Mouse (Mus musculus) left cerebral cortex, postnatal 25 days (tissue): ENCODE data around the gene Sh2d5. TPM values are rescaled to one million over a fixed set of nuclear protein-coding genes. Genes with fewer than 3 reads are reported as not detected.

Experiments used
- DNase-seq, 2 experiments: peaks; one replicate each; pipeline ENCODE4 v3.0.0; 2022; ENCODE audit warnings: low spot score in 2 of 2, mixed read lengths in 1 of 2
- intact Hi-C: fragments of 180-260 bp; cut with DNase I; formaldehyde crosslinking; loops from one replicate; pipeline ENCODE4 v1.15.1; 2025
- total RNA-seq, 2 experiments: library from RNA; stranded (reverse); gene quantifications; 2 replicates each; pipeline ENCODE4 v1.2.3; 2021

Sh2d5 gene
- total RNA-seq, 2 experiments from 2014 or later = 60.0 to 68.4 TPM

DNA sequence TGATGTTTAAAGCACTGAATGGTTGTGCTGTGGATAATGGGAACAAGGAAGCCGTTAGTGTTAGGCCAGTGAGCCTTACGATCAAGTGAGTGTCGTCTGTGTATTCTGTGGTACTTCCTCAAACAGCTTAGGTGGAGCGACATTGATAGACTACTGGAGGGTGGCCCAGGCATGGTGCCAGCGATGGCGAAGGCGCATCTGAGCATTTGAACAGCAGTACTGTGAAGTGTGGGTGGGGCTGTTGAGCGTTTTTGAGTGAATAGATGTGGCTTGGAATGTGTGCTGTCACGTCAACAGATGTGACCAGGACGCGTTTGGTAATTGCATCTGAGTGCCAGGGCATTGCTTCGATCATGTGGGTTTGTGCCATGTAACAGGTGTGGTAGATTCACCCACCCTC lies 57.5 kb downstream of the Sh2d5 start:
- intact Hi-C loops = no loop called here
- peak in 1 of 2 experiments; percentile 44 for DNase-seq

DNA sequence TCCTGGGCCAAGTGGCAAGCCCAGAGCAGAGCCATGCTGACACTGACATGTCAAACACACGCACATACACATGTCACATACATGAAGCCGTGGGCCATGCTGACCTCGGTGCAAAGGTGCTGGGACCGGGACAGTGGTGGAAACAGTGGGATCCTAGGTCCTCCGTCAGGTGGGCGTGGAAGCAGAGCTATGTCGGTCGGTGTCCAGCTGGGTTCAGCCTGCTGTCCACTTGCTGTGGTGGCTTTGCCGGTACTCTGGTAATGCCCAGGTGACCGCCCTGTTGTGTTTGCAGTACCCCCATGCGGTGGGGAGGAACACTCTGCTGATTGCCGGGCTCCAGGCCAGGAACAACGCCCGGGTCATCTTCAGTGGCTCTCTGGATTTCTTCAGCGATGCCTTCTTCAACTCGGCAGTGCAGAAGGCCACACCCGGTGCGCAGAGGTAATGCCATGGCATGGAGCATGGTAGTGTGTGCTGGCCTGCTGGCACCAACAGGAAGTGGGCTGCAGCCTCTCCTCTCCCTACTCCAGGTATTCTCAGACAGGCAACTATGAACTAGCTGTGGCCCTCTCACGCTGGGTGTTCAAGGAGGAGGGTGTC lies 60.2 kb downstream of the Sh2d5 start:
- DNase-seq = no peak
- intact Hi-C loops = loop anchor here (10.0 kb wide), 1 partner anchor 346 kb away; no protein-coding TSS in a partner anchor

Other genes starting within 250 kb of the Sh2d5 start
- 100 to 1,000 TPM; 169 to 180 TPM for gene Hp1bp3, start 34.1 kb upstream of the Sh2d5 start, total RNA-seq
- 10 to 100 TPM; 23.7 to 25.1 TPM for gene Kif17, start within 50 bp of the Sh2d5 start, total RNA-seq
- 10 to 100 TPM; 94.8 to 96.3 TPM for gene Ddost, start 54.3 kb downstream of the Sh2d5 start, total RNA-seq
- 100 to 1,000 TPM; 261 to 283 TPM for gene Pink1, start 75.9 kb downstream of the Sh2d5 start, total RNA-seq
- gene Cda, start 117.6 kb downstream of the Sh2d5 start, total RNA-seq = 1 to 10 TPM; 1.7 to 2.1 TPM
- 10 to 100 TPM; 27.8 to 34.8 TPM for gene Fam43b, start 146.1 kb downstream of the Sh2d5 start, total RNA-seq
- 10 to 100 TPM; 61.8 to 61.9 TPM for gene Mul1, start 184.3 kb downstream of the Sh2d5 start, total RNA-seq
- gene Camk2n1, start 203.9 kb downstream of the Sh2d5 start, total RNA-seq = 1,000 to 10,000 TPM; 1,251 to 1,365 TPM